Mouse (Mus musculus): ENCODE results near the gene Car6. TPM values are rescaled to one million over a fixed set of nuclear protein-coding genes. Genes with fewer than 3 reads are reported as not detected.

Gene Car6
- total and polyA plus RNA-seq, 3 experiments = not detected

DNA sequence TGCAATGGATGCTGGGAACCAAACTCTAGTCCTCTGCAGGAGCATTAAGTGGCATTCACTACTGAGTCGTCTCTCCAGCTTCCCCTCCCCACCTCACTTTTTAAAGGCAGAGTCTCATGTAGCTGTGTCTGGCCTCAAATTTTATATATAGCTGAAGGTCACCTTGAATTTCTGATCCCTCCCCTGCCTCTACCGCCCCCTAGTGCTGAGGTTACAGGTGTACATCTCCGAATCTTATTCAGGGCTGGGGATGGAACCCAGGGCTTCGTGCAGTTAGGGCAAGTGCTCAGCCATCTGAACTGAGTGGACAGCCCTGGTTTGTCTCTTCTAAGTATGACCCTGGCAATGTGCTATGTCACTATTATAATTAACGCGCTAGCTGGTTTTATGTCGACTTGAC is 50.1 kb downstream of the Car6 start:
- peaks cover 1% of the 10 kb centered on the region; the same call in 1 of the 2 replicates for H3K4me1 ChIP-seq (ENCODE audit: control insufficient read depth, insufficient read depth, low read length)
- no peaks in the 10 kb centered on the region for H3K36me3 ChIP-seq (ENCODE audit: control insufficient read depth, insufficient read depth, low read length)
- intact Hi-C loops (cut with DNase I) = no loop called here
- no peak for DNase-seq
- H3K27me3 ChIP-seq (ENCODE audit: control insufficient read depth, insufficient read depth, low read length) = peaks cover 1% of the 10 kb centered on the region; the same call in 1 of the 2 replicates
- no peak overlapping the region for H3K27ac ChIP-seq
- 78% methylated on average over 7 of the region's 7 CpGs for WGBS
- no peak overlapping the region for H3K4me3 ChIP-seq
- no peaks in the 10 kb centered on the region for H3K79me2 ChIP-seq (replicated peaks; ENCODE audit: control insufficient read depth, insufficient read depth, low read length)
- H3K9ac ChIP-seq (ENCODE audit: low read depth, low read length) = no peak overlapping the region
- TF ChIP-seq POLR2A (IDR thresholded peaks at IDR 0.05; ENCODE audit: insufficient read depth, low read depth, low read length) = no peak
- peak; percentile 11 for TF ChIP-seq CTCF (IDR thresholded peaks at IDR 0.05)

DNA sequence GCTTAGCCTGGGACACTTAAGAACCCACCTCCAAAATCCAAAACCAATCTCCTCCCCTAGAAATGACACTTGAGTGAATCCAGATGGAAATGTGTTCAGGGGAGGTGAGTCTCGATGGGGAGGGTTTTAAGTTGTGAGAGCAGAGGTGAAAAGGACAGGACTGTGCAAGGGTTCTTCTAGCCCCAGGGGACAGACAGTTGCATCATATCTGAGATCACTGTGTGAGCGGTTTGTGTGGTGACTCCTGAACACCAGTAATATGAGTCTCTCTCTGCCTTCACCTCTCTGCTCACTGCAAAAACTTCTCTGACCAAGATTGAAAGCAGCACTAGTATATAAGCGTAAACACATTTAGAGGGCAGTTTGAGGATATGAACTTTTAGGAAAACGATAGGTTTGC is 54.8 kb downstream of the Car6 start:
- TF ChIP-seq CTCF (IDR thresholded peaks at IDR 0.05) = no peak
- intact Hi-C loops (cut with DNase I) = no loop called here
- Histone ChIP-seq H3K27ac (no peak overlapping the region), H3K79me2 (replicated peaks; ENCODE audit: control insufficient read depth, insufficient read depth, low read length) (no peaks in the 10 kb centered on the region), H3K36me3 (ENCODE audit: control insufficient read depth, insufficient read depth, low read length) (no peaks in the 10 kb centered on the region), H3K4me3 (no peak overlapping the region), H3K9ac (ENCODE audit: low read depth, low read length) (no peak overlapping the region), H3K27me3 (ENCODE audit: control insufficient read depth, insufficient read depth, low read length) (peaks cover 1% of the 10 kb centered on the region; the same call in 1 of the 2 replicates), H3K4me1 (ENCODE audit: control insufficient read depth, insufficient read depth, low read length) (no peaks in the 10 kb centered on the region)
- DNase-seq = no peak
- 78% methylated on average over 4 of the region's 4 CpGs for WGBS

DNA sequence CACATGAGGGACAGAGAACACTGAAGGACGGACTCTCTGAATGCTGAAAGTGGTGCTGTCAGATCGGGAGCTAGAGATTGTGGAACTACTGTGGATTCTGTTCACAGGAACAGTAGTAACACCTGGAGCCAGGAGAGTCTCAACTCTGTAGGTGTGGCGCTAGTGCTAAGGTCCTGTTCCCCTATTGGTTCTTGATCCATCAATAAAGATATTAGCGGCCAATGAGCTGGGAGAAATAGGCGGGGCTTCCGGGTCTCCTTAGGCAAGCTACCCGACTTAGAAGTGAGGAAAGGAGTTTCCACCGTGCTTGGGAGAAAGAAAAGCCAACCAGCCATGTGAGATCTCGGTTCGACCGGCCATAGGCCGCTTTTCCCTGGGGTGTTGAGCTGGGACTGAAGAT is 56.9 kb downstream of the Car6 start:
- 28% methylated on average over 12 of the region's 12 CpGs for WGBS
- H3K79me2 ChIP-seq (replicated peaks; ENCODE audit: control insufficient read depth, insufficient read depth, low read length) = no peaks in the 10 kb centered on the region
- no peaks in the 10 kb centered on the region for H3K36me3 ChIP-seq (ENCODE audit: control insufficient read depth, insufficient read depth, low read length)
- intact Hi-C loops (cut with DNase I) = no loop called here
- no peak overlapping the region for H3K9ac ChIP-seq (ENCODE audit: low read depth, low read length)
- no peak for TF ChIP-seq CTCF (IDR thresholded peaks at IDR 0.05)
- no peak for TF ChIP-seq EP300 (IDR thresholded peaks at IDR 0.05; ENCODE audit: insufficient read depth, low read depth, low read length)
- TF ChIP-seq POLR2A (IDR thresholded peaks at IDR 0.05; ENCODE audit: insufficient read depth, low read depth, low read length) = no peak
- no peak for DNase-seq
- H3K4me1 ChIP-seq (ENCODE audit: control insufficient read depth, insufficient read depth, low read length) = no peaks in the 10 kb centered on the region
- H3K27ac ChIP-seq = no peak overlapping the region
- no peak overlapping the region for H3K4me3 ChIP-seq
- H3K27me3 ChIP-seq (ENCODE audit: control insufficient read depth, insufficient read depth, low read length) = peaks cover 1% of the 10 kb centered on the region; the same call in 1 of the 2 replicates

DNA sequence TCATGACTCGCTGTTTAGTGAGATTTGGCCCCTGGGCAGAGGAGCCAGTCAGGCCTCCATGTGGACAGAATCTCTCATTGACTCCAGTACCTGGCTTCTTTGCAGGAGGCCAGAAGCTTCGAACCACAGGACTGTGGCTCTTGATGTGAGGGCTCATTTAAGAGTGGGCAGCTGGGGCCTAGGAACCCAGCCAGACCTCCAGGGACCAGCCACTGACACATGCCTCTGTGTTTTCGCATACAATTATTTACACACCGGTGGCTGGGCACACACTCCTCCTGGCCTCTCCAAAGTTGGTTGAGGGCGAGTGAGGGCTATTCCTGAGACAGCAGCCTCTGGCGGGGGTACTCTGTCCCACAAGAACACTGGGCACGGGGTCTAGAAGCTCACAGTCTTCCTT is 60.8 kb downstream of the Car6 start:
- Histone ChIP-seq H3K27me3 (ENCODE audit: control insufficient read depth, insufficient read depth, low read length) (no peaks in the 10 kb centered on the region), H3K27ac (no peak overlapping the region), H3K4me1 (ENCODE audit: control insufficient read depth, insufficient read depth, low read length) (no peaks in the 10 kb centered on the region), H3K36me3 (ENCODE audit: control insufficient read depth, insufficient read depth, low read length) (no peaks in the 10 kb centered on the region), H3K4me3 (no peak overlapping the region), H3K9ac (ENCODE audit: low read depth, low read length) (no peak overlapping the region), H3K79me2 (replicated peaks; ENCODE audit: control insufficient read depth, insufficient read depth, low read length) (no peaks in the 10 kb centered on the region)
- intact Hi-C loops (cut with DNase I) = no loop called here
- no peak for DNase-seq
- no peak for TF ChIP-seq CTCF (IDR thresholded peaks at IDR 0.05)
- TF ChIP-seq POLR2A (IDR thresholded peaks at IDR 0.05; ENCODE audit: insufficient read depth, low read depth, low read length) = no peak
- no peak for TF ChIP-seq EP300 (IDR thresholded peaks at IDR 0.05; ENCODE audit: insufficient read depth, low read depth, low read length)
- WGBS = 84% methylated on average over 7 of the region's 7 CpGs

DNA sequence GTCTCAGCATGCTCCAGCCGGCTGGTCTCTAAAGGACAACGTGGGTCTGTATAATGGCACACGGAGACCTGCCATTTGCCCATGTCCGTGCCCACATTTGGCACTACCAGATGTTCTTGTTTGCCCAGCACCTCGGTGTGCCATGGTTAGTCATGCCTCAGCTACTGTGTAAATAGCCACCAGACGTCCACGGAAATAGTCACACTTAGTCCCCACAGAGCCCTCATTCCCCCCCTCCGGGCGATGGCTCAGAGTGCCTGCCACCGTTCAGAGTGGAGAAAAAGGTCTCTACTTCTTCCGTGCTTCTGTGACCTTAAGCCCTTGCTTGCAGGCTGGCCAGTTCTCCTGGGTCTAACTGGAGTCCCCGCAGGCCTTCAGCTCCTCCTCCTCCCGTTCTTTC is 62.0 kb downstream of the Car6 start:
- H3K4me1 ChIP-seq (ENCODE audit: control insufficient read depth, insufficient read depth, low read length) = no peaks in the 10 kb centered on the region
- intact Hi-C loops (cut with DNase I) = loop anchor here (5.0 kb wide), 1 partner anchor 83 kb away; no protein-coding TSS in a partner anchor
- no peak overlapping the region for H3K4me3 ChIP-seq
- no peak overlapping the region for H3K9ac ChIP-seq (ENCODE audit: low read depth, low read length)
- no peaks in the 10 kb centered on the region for H3K36me3 ChIP-seq (ENCODE audit: control insufficient read depth, insufficient read depth, low read length)
- DNase-seq = no peak
- WGBS = 70% methylated on average over 13 of the region's 13 CpGs
- no peaks in the 10 kb centered on the region for H3K79me2 ChIP-seq (replicated peaks; ENCODE audit: control insufficient read depth, insufficient read depth, low read length)
- TF ChIP-seq CTCF (IDR thresholded peaks at IDR 0.05) (no peak), EP300 (IDR thresholded peaks at IDR 0.05; ENCODE audit: insufficient read depth, low read depth, low read length) (no peak), POLR2A (IDR thresholded peaks at IDR 0.05; ENCODE audit: insufficient read depth, low read depth, low read length) (no peak)
- H3K27me3 ChIP-seq (ENCODE audit: control insufficient read depth, insufficient read depth, low read length) = no peaks in the 10 kb centered on the region
- H3K27ac ChIP-seq = no peak overlapping the region

DNA sequence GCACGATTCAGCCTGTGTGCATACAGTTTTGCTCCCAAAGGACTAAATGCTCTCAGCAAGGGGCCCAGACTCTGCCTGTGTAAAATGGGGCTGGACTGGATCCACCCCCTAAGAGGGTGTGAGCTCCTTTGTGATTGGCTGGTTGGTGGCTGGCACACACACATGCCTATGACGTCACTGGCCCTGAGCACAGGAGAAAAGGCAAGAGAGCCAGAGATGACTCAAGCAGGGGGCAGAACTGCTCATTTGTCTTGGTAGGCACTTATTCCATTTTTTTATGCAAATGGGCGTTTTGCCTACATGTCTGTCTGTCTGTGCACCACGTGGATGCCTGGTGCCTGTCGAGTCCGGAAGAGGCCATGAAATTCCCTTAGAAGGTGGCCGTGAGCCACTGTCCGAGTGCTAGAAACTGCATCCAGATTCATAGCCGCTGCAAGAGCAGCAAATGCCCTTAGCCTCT is 63.0 kb downstream of the Car6 start:
- Histone ChIP-seq H3K79me2 (replicated peaks; ENCODE audit: control insufficient read depth, insufficient read depth, low read length) (no peaks in the 10 kb centered on the region), H3K4me3 (no peak overlapping the region), H3K27me3 (ENCODE audit: control insufficient read depth, insufficient read depth, low read length) (no peaks in the 10 kb centered on the region), H3K4me1 (ENCODE audit: control insufficient read depth, insufficient read depth, low read length) (no peaks in the 10 kb centered on the region), H3K9ac (ENCODE audit: low read depth, low read length) (no peak overlapping the region), H3K36me3 (ENCODE audit: control insufficient read depth, insufficient read depth, low read length) (no peaks in the 10 kb centered on the region), H3K27ac (no peak overlapping the region)
- TF ChIP-seq POLR2A (IDR thresholded peaks at IDR 0.05; ENCODE audit: insufficient read depth, low read depth, low read length) = no peak
- no peak for TF ChIP-seq CTCF (IDR thresholded peaks at IDR 0.05)
- TF ChIP-seq EP300 (IDR thresholded peaks at IDR 0.05; ENCODE audit: insufficient read depth, low read depth, low read length) = no peak
- WGBS = 14% methylated on average over 9 of the region's 9 CpGs
- peak in 1 of 2 experiments; percentile 45 for DNase-seq
- intact Hi-C loops (cut with DNase I) = loop anchor here (5.0 kb wide), 1 partner anchor 84 kb away; no protein-coding TSS in a partner anchor

All from heart, adult 2 months (tissue).